Mouse (Mus musculus) R1 (cell line): ENCODE measurements at regions not wholly inside any gene's neighbourhood (a gene's known extent, or its start where the extent isn't known, plus 50 kb on each side); places are given as distances from the start of the nearest gene placed in this dataset.

Source experiments
- DNase-seq: peaks from one replicate; pipeline ENCODE4 v3.0.0-alpha.2; 2018; ENCODE audit warnings: low read depth, low spot score

GRCm38 (mm10) chr9:74021339-74021738 lies 52.6 kb upstream of the Unc13c start:
- DNase-seq, result no peak

DNA sequence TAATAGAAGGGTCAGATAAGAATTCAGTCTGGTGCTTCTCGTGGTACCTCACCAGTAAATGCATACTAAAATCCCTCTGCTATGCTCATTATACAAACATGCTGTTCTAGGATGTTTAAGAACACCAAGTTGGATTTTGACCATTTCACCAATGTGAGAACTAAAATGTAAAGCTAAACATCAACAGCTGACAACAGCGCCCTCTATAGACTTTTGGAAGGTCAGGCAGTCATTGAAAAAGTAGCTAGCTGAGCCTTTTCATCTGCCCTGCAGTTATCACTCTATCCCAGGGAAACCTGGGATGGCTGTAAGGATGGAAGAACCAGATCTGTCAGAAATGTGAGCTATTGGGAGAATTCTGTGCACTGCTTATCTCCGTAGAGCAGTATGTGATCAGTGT lies 55.2 kb upstream of the Unc13c start:
- DNase-seq, result peak; percentile 27

- DNase-seq, result peak; percentile 64
These were observed 57.4 kb upstream of the Unc13c start for GRCm38 (mm10) chr9:74026131-74026530.

- DNase-seq, result peak; percentile 28
These were observed 59.7 kb upstream of the Unc13c start for GRCm38 (mm10) chr9:74028438-74028837.

- no peak for DNase-seq
These were observed 64.2 kb upstream of the Wdr72 start for GRCm38 (mm10) chr9:74045936-74046335.

DNA sequence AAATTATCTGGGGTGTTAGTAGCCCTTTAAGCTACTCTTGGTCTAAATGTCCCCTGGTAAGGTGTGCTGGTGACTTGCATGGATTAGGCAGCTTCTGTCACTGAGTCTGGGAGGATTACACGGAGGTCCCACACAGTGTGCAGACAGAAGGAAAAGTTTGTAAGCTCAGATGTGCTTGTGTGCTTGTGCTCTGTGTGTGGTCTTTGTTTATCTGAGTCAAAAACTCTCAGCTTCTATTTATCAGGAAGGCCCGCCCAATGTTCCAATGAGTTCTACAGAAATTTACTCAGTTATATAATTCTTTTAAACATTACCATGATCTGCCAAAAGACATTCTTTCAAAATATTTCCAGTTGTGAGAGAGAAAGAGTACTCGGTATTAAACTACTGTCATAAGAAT lies 60.4 kb upstream of the Wdr72 start:
- DNase-seq, result no peak

DNA sequence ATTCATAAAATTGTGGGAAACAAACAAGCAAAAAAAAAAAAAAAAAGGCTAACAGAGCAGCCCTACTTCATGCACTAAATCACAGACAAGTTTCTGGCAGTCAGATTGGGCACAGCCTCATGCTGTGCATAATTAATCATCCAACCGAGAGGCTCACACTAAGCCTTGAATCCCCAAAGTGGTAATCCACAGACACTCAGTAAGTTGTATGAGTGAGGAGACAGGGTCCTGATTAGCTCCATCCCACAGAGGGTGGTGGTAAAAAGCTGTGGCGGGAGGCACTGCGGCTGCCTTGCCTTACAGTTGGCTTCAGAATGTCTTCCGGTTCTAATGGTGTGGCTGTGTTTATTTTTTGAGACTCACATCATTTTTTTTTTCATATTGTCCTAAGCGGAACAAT lies 53.4 kb upstream of the Wdr72 start:
- DNase-seq, result no peak

DNA sequence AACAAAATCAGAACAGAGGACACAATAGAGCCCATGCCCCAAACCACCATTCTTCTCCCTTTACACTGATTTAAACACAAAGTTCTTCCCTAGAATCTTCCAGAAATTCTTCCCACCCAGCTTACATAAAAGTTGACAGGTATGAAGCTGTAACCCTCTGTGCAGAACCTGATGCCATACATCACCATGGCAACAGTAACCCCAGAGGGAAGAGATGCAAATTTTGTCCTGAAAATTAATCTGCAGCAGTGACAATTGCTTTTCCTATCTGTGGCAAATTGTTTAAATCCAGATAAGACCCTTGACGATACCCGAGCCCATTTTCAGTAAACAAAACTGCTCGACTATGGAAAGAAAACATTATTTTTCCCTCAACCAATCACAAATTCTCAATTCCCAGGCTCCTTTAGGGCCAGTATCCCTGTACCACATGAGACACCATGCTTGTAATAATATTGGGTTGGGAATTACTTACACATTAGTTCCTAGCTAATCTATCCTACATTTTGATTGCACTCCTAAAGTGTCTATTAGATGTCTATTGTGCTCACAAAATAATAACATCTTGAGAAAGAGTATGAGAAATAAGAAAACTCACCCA lies 52.6 kb upstream of the Wdr72 start:
- no peak for DNase-seq

GRCm38 (mm10) chr9:74058269-74058871 lies 51.8 kb upstream of the Wdr72 start:
- DNase-seq, result no peak
